Mouse (Mus musculus) adrenal gland, postnatal 14 days (tissue): Measurements from ENCODE around the gene Serpina3f. TPM values are rescaled to one million over a fixed set of nuclear protein-coding genes. Genes with fewer than 3 reads are reported as not detected.

Experiments
- DNase-seq: peaks from one replicate; pipeline ENCODE4 v3.0.0; 2021; ENCODE audit warnings: mixed read lengths
- total RNA-seq: library from RNA; stranded (reverse); gene quantifications from 2 replicates; pipeline ENCODE4 v1.2.3, GENCODE M21; 2021

Gene Serpina3f
- total RNA-seq, 1 experiment from 2014 or later, result 0.67 TPM

GRCm38 (mm10) chr12:104248231-104248630, 33.9 kb downstream of the Serpina3f start:
- DNase-seq, result no peak

GRCm38 (mm10) chr12:104261041-104261440, 46.7 kb downstream of the Serpina3f start:
- no peak for DNase-seq

- DNase-seq, result no peak
Measured at GRCm38 (mm10) chr12:104262863-104263262, 48.5 kb downstream of the Serpina3f start, which contains the start of gene Serpina3i. Gene Serpina3i, plus strand, starts transcription at chr12:104263122.

- no peak for DNase-seq
Measured at GRCm38 (mm10) chr12:104266374-104266773, 52.0 kb downstream of the Serpina3f start.

Other genes with a start within 250 kb of the Serpina3f start
- 0.98 and 14.5 TPM in 2 replicates for gene Serpina11, start 224.6 kb upstream of the Serpina3f start, total RNA-seq
- 0.22 TPM in 1 of 2 replicates, not detected in the other for gene Serpina9, start 200.8 kb upstream of the Serpina3f start, total RNA-seq
- 0.11 and 0.48 TPM in 2 replicates for gene Serpina12, start 170.1 kb upstream of the Serpina3f start, total RNA-seq
- 0.30 TPM in 1 of 2 replicates, not detected in the other for gene Serpina5, start 113.4 kb upstream of the Serpina3f start, total RNA-seq
- gene Serpina3a, start 101.8 kb upstream of the Serpina3f start, total RNA-seq, result not detected in 2 replicates
- 0.33 TPM in 1 of 2 replicates, not detected in the other for gene Serpina3b, start 86.5 kb upstream of the Serpina3f start, total RNA-seq
- 10.7 and 12.5 TPM in 2 replicates for gene Serpina3c, start 60.7 kb upstream of the Serpina3f start, total RNA-seq
- gene Serpina3g, start 21.7 kb downstream of the Serpina3f start, total RNA-seq, result 5.2 and 20.1 TPM in 2 replicates
- 0.78 and 1.7 TPM in 2 replicates for gene Serpina3i, start 48.6 kb downstream of the Serpina3f start, total RNA-seq
- gene Serpina3j, start 100.0 kb downstream of the Serpina3f start, total RNA-seq, result not detected in 2 replicates
- gene Serpina3k, start 123.9 kb downstream of the Serpina3f start, total RNA-seq, result 22.0 and 379 TPM in 2 replicates
- 4.9 and 70.0 TPM in 2 replicates for gene Serpina3m, start 123.9 kb downstream of the Serpina3f start, total RNA-seq
- gene Serpina3n, start 192.2 kb downstream of the Serpina3f start, total RNA-seq, result 14.5 and 67.3 TPM in 2 replicates